Mouse (Mus musculus) gastrocnemius, adult 8-10 months (tissue): ENCODE results near the gene Olfr51. TPM values are rescaled to one million over a fixed set of nuclear protein-coding genes. Genes with fewer than 3 reads are reported as not detected.
"Not testable (repeated sequence)": the region's sequence is repeated elsewhere in the genome, so short reads cannot be mapped to it uniquely, and the experiment has no call there.

Source experiments
- DNase-seq, 2 experiments: peaks; one replicate each; pipeline ENCODE4 v3.0.0; 2022; ENCODE audit warnings: low spot score in 2 of 2
- total RNA-seq, 4 experiments: library from RNA; stranded (reverse); gene quantifications; 2 replicates each; pipeline ENCODE4 v1.2.4; 2022

Olfr51 gene
- not detected for total RNA-seq

DNA sequence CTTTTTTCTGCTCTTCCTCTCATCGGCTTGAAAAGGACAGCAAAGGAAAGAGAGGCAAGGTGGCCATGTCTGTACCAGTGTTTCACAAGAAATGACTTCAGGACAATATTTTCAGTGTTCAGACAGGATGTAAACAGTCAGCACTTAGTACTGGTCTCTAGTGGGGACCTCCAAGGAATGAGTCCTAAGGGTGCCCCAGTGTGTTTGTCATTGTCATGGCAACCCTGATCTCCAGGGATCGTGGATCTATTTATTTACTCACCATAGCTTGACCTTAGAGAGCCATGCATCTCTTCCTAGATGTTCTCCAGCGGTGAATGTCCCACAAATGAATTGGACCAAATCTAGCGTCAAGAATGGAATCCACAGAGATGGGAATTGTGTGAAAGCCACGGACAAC, at the start of gene Olfr51:
Gene Olfr51, plus strand, starts transcription at position 301 of the 400 bp plus-strand sequence.
- no peak for DNase-seq

DNA sequence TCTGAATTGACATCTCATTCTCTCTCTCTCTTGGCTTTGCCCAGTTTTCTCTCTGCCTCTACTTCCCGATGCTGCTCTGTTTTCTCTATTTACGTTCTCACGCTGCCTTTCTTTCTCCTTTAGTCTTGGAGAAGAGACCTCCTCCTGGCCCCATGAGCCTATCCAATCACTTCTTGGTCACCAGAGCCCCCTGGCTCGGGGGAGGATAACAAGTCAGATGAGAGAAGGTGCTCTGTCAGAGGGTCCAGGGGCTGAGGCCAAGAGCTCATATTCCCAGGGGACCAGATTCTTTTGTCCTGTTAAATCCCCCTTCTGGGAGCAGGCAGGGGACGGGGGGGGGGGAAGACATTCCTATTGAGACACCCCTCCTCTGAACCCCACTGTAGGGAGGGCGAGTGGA, 49.7 kb upstream of the Olfr51 start, which contains the start of gene Prop1:
Gene Prop1, minus strand, starts transcription at position 101 of the 400 bp plus-strand sequence.
- DNase-seq, result no peak

DNA sequence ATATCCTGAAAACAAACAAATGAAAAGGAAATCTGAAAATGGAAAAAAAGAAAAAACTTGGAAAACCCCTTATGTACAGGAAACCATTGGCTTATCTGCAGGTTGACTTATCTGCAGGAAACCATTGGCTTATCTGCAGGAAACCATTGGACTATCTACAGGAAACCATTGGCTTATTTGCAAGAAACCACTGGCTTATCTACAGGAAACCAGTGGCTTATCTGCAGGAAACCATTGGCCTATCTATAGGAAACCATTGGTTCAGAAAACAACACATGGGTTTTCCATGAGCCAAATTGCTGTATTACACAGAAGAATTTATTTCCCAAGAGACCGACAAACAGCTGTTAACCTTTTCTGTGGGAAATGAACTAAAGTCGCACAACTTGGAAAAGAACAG, 38.5 kb upstream of the Olfr51 start:
- DNase-seq, result no peak

DNA sequence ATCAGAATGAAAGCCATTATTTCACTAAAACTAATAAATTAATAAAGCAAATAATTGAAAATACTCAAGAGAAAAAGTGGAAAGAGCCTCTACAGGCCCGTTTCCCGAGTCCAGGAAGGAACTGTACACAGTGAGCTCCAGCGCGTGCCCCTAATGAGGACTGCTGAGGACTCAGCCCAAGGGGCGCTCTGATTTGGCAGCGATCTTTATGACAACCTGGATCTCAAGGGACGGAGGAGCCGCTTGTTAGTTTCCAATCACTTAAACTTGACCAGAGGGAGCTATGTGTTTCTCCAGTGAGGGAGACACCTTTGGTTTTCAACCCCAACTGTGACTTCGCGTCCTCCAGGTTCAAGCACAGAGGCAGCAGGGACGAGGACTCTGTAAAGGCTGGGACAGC, 37.2 kb upstream of the Olfr51 start, which contains the start of gene Olfr1378:
Gene Olfr1378, plus strand, starts transcription at position 301 of the 400 bp plus-strand sequence.
- DNase-seq, result no peak

DNA sequence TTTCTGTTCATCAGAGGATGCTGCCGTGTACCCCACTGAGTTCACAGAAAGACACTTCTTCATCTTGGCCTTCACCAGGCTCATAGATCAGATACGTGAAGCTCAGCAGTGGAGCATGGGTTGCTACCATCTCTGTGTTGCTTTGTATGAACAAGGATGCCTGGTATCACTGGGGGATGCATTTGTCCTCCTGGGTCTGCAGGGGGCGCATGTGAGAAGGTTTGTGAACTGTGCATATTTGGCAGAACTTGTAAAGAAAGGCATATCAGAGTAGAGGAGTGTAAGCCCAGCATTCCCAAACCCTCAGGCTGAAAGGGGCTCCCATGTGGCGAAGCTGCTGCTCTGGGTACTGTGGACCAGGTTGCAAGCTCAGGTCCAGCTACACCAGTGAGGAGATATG, 26.2 kb upstream of the Olfr51 start:
- DNase-seq, result no peak

DNA sequence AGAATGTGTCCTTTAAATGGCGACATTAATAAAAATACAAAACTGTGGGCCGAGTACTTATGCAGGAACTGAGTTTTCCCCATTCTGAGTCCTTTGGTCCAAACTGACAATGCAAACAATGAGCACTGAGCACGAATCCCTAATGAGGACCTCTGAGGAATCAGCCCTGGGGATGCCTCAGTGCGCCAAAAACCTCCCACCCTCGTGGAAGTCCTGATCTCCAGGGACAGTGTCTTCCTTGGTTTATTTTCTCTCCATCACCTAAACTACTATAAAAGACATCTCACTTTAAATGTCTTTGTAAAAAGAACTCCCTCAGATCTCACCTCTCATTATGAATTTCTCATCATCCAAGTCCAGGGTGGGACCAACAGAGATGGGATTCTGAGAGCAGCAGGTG, 21.7 kb upstream of the Olfr51 start, which contains the start of gene Olfr1377:
Gene Olfr1377, plus strand, starts transcription at position 301 of the 400 bp plus-strand sequence.
- no peak for DNase-seq

DNA sequence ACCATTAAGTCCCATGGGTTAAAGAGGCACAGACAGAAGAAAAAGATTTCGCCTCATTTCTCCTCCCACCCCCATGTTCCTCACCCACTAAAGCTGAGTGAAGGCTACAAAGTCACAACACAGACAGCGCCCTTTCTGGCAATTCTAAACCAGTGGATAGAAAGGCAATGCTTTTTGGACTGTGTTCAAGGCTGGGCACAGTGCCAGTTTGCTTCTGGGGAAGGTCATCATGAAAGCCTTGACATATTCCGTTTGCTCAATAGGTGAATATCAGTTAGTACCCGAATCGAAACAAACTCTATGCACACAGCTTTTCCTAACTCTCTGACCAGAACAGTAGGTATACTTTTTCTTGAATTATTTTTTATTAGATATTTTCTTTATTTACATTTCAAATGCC, 8.4 kb downstream of the Olfr51 start:
- no peak for DNase-seq

DNA sequence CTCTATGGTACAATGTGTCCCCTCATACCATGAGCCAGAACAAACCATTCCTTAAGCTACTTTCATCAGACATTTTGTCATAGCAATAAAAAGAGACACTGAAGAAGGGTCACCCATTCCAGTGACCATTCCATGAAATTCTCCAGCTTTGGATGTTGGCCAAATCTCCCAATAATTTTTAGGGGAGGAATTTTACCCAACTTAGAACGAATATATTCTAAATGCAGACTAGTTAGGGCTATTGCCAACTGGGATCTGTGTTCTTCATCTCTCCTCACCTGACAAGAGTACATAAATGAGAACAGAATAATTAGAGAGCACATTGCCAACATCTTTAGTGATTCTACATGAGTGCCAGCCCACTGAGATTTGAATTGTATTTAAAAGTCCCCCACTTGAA, 10.5 kb downstream of the Olfr51 start, which contains the start of gene Olfr54:
Gene Olfr54, plus strand, starts transcription at position 301 of the 400 bp plus-strand sequence.
- DNase-seq, result no peak

DNA sequence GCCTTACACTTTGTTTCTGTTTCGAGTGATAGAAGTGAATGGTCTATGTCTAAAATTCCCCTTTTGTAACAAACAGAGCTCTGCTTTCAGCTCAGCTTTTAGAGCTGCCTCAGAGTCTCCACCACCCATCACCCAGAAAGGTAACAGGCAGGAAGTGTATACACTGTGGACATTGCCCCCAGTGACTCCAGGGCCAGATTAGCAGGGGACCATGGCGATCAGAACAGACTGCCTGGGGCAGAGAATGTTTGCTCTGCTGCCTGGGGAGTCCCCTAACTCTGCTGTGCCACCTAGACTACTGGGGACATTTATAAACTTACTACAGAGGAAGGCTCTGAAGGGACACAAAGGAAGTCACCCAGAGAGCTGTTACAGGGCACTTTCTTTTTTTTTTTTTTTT, 12.9 kb downstream of the Olfr51 start:
- no peak for DNase-seq

DNA sequence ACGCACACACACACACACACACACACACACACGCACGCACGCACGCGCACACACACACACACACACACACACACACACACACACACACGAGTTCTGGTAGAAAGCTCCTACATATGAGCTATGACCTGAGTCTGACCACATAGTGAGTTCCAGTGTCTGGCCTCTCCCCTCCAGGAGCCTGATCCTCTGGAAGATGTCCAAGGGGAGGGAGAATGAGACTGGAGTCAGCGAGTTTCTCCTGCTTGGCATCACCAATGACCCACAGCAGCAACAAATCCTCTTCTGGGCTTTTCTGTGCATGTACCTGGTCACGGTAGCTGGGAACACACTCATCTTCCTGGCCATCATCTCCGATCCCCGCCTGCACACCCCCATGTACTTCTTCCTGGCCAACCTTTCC, 23.4 kb downstream of the Olfr51 start:
- not testable (repeated sequence) for DNase-seq

DNA sequence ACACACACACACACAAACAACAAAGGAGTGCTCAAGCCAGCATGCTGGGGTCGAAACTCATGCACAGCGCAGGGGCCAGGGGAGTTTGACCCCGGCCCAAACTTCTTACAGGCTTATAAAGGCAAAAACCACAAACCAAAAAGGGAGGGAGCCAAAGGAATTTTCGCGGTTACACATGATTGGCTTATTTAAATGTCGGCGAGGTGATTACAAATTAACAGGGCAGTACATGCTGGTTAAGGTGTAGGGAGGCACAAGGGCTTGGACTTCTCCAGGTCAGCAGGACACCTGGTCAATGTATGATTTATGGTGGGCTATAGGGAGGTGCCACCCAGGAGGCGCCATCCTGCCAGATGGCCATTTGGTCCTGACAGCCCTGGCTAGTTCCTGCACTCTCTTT, 26.0 kb downstream of the Olfr51 start:
- not testable (repeated sequence) for DNase-seq

DNA sequence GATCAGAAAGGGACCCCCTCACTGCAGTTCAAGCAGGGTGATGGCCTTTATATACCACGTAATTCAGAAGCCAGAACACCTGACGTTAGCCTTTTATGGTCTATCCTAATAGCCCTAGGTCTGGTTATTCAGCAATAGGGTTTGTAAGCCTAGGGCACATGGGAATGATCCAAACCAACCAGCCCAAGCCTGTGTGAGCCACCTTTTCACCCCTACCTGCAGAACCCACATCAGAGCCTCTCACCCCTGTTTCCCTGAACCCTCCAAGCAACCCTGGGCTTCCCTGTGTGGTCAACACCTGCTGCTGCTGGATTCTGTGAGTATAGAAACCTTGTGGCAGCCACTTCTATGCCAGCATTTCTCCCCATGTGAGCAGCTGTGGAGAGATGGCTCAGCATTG, 26.8 kb downstream of the Olfr51 start:
- no peak for DNase-seq

DNA sequence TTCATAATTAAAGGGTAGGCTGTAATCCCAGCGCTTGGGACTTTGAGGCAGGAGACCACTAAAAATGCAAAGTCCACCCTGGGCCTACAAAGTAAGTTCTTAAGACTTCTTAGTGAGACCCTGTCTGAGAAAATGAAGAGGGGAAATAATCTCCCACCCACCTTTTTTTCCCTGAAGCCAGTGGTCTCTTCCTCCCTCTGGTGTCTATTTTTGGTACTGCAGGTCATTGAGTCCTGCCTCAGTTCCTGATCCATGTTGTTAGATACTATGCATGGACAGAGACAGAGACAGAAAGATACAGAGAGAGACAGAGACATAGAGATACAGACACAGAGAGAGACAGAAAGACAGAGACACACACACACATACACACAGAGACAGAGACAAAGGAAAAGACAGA, 29.5 kb downstream of the Olfr51 start:
- no peak for DNase-seq

DNA sequence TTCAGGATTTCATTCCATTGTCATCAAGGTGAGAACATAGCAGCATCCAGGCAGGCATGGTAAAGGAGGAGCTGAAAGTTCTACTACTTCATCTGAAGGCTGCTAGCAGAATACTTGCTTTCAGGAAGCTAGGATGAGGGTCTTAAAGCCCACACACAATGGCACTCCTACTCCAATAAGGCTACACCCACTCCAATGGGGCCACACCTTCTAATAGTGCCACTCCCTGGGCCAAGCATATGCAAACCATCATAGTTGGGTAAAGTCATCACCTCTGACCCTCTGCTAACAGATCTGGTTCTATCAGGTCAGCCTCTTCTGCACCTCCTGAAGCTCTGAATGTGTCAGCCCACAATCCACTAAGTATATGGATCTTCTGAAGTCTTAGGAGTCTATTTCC, 30.7 kb downstream of the Olfr51 start:
- not testable (repeated sequence) for DNase-seq

DNA sequence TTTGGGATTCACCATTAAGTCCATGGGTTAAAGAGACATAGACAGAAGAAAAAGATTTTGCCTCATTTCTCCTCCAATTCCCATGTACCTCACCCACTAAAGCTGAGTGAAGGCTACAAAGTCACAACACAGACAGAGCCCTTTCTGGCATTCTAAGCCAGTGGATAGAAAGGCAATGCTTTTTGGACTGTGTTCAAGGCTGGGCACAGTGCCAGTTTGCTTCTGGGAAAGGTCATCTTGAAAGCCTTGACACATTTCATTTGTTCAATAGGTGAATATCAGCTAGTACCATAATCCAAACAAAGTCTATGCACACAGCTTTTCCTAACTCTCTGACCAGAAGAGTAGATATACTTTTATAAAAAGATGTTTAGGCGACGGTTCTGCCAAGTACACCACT, 32.6 kb downstream of the Olfr51 start:
- no peak for DNase-seq

DNA sequence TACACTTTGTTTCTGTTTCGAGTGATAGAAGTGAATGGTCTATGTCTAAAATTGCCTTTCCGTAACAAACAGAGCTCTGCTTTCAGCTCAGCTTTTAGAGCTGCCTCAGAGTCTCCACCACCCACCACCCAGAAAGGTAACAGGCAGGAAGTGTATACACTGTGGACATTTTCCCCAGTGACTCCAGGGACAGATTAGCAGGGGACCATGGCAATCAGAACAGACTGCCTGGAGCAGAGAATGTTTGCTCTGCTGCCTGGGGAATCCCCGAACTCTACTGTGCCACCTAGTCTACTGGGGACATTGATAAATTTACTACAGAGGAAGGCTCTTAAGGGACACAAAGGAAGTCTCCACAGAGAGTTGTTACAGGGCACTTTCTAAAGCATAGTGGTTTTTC, 41.4 kb downstream of the Olfr51 start:
- not testable (repeated sequence) for DNase-seq

DNA sequence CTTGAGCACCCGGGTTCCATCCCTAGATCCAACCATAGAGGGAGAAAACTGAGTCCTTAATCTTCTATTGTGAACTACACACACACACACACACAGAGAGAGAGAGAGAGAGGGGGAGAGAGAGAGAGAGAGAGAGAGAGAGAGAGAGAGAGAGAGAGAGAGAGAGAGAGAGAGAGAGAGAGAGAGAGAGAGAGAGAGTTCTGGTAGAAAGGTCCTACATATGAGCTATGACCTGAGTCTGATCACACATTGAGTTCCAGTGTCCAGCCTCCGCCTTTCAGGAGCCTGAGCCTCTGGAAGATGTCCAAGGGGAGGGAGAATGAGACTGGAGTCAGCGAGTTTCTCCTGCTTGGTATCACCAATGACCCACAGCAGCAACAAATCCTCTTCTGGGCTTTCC, 44.4 kb downstream of the Olfr51 start, which contains the start of gene Olfr1375:
Gene Olfr1375, plus strand, starts transcription at position 301 of the 400 bp plus-strand sequence.
- not testable (repeated sequence) for DNase-seq

DNA sequence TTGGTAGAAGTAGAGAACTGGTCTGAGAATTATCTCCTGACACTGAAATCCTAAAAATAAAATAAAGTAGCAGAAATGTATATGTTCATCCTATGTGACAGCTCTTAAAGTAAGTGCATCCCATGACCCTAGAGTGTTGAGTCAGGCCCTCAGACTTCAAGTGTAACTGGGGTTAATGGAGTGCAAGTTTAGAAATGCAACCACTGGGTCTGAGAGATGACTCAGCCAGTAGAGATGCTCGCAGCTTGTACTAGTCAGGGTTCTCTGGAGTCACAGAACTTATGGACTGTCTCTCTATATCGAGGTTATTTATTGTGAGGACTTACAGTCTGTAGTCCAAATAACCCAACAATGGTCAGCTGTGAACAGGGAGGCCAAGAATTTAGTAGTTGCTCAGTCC, 48.3 kb downstream of the Olfr51 start:
- DNase-seq, result no peak

DNA sequence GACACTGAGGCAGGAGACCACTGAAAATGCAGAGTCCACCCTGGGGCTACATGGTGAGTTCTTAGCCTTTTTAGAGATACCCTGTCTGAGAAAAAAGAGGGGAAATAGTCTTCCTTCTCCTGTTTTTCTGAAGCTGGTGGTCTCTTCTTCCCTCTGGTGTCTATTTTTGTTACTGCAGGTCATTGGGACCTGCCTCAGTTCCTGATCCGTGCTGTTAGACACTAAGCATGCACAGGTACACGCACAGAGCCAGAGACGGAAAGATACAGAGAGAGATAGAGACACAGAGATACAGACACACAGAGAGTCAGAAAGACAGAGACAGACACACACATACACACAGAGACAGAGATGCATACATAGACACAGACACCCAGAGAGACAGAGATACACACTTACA, 49.8 kb downstream of the Olfr51 start:
- no peak for DNase-seq

DNA sequence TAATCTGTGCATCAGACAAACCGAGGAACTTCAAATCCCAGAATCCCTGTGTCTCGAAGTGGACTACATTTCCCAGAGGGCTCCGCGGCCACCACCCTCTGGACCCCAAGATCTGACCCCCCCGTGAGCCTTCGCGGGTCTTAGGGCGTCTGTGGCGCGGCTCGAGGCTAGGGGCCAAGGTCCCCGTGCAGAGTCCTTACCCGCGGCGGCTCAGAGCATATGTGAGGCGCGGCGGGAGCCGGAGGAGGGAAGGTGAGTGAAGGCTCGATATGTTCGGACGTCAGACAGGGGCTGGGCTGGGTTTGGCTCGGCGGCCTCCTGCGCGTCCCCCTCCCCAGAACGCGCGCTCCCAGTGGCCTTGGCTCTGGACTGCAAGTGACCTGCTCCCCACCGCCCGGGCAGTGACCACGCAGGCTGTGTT, 55.8 kb downstream of the Olfr51 start, which contains the start of gene Zfp354a:
Gene Zfp354a, plus strand, starts transcription at position 107 of the 421 bp plus-strand sequence.
- peak; percentile 37 to 68 for DNase-seq
